Mouse (Mus musculus) MEL (cell line): Measurements from ENCODE around the gene Alox5ap. TPM values are rescaled to one million over a fixed set of nuclear protein-coding genes. Genes with fewer than 3 reads are reported as not detected.

Source experiments
- DNase-seq: peaks from one replicate; pipeline ENCODE4 v3.0.0; 2011; ENCODE audit warnings: low read depth, low spot score
- H3K27ac ChIP-seq: 2 replicates; pipeline ENCODE4 v1.5.1; 2012; ENCODE audit warnings: low read depth, mild to moderate bottlenecking, control low read depth, low read length, moderate library complexity; ENCODE audit not compliant: control insufficient read depth
- H3K27me3 ChIP-seq, 2 experiments: fragments of 150-350 bp in 1 of 2; sonication (generic) in 1 of 2; 2 replicates each; pipeline ENCODE4 v1.6.1; 2012; ENCODE audit warnings: low read length in 2 of 2, mild to moderate bottlenecking in 2 of 2, improper control_type of control experiment in 1 of 2, moderate library complexity in 1 of 2; ENCODE audit not compliant: insufficient read depth in 2 of 2, control insufficient read depth in 1 of 2
- H3K36me3 ChIP-seq, 2 experiments: 2 replicates each; pipeline ENCODE4 v1.6.1; 2012 to 2014; ENCODE audit warnings: low read length in 2 of 2, improper control_type of control experiment in 1 of 2, inconsistent platforms in 1 of 2, mild to moderate bottlenecking in 1 of 2; ENCODE audit not compliant: insufficient read depth in 2 of 2, control insufficient read depth in 1 of 2
- H3K4me1 ChIP-seq, 2 experiments: fragments of 150-350 bp in 1 of 2; sonication (generic) in 1 of 2; 2 replicates each; pipeline ENCODE4 v1.6.1; 2012; ENCODE audit warnings: low read length in 2 of 2, improper control_type of control experiment in 1 of 2, mild to moderate bottlenecking in 1 of 2; ENCODE audit not compliant: insufficient read depth in 2 of 2, control insufficient read depth in 1 of 2
- H3K4me3 ChIP-seq, 2 experiments: fragments of 150-350 bp in 1 of 2; sonication (generic) in 1 of 2; 2 replicates each; pipeline ENCODE4 v1.5.1; 2012; ENCODE audit warnings: low read depth in 2 of 2, low read length in 2 of 2, mild to moderate bottlenecking in 2 of 2, moderate library complexity in 2 of 2, control low read depth in 1 of 2, improper control_type of control experiment in 1 of 2; ENCODE audit not compliant: control insufficient read depth in 1 of 2, insufficient read depth in 1 of 2
- H3K79me2 ChIP-seq: 2 replicates; pipeline ENCODE4 v1.6.1; 2012; ENCODE audit warnings: mild to moderate bottlenecking, low read length, moderate library complexity; ENCODE audit not compliant: control insufficient read depth, poor library complexity, insufficient read depth
- H3K9ac ChIP-seq: 2 replicates; pipeline ENCODE4 v1.6.1; 2012; ENCODE audit warnings: low read depth, mild to moderate bottlenecking, control low read depth, low read length, moderate library complexity; ENCODE audit not compliant: control insufficient read depth, poor library complexity, severe bottlenecking
- H3K9me3 ChIP-seq: fragments of 150-350 bp; sonication (generic); replicated peaks from 2 replicates; pipeline ENCODE4 v1.6.1; 2012; ENCODE audit warnings: mild to moderate bottlenecking, low read length, improper control_type of control experiment, moderate library complexity; ENCODE audit not compliant: insufficient read depth
- BHLHE40 ChIP-seq: IDR thresholded peaks from 2 replicates; pipeline ENCODE4 v1.6.1; 2012; ENCODE audit warnings: low read depth, mild to moderate bottlenecking, inconsistent platforms, low read length, improper control_type of control experiment, borderline replicate concordance
- CHD2 ChIP-seq: IDR thresholded peaks from 2 replicates; pipeline ENCODE4 v1.6.1; 2011; ENCODE audit warnings: low read length, improper control_type of control experiment
- CTCF ChIP-seq, 3 experiments: IDR thresholded peaks in 2 of 3; conservative IDR thresholded peaks in 1 of 3; 2 replicates each; pipeline ENCODE4 v1.5.1; 2011 to 2012; ENCODE audit warnings: low read length in 3 of 3, low read depth in 2 of 3, mild to moderate bottlenecking in 2 of 3, improper control_type of control experiment in 1 of 3, inconsistent platforms in 1 of 3, mixed read lengths in 1 of 3, moderate library complexity in 1 of 3; ENCODE audit not compliant: control insufficient read depth in 1 of 3, insufficient read depth in 1 of 3, poor library complexity in 1 of 3, severe bottlenecking in 1 of 3
- E2F4 ChIP-seq: IDR thresholded peaks from 2 replicates; pipeline ENCODE4 v1.6.1; 2011; ENCODE audit warnings: low read depth, low read length, improper control_type of control experiment, borderline replicate concordance
- ELF1 ChIP-seq: IDR thresholded peaks from 2 replicates; pipeline ENCODE4 v1.6.1; 2014; ENCODE audit warnings: low read depth, mild to moderate bottlenecking, inconsistent platforms, low read length, improper control_type of control experiment, moderate library complexity
- EP300 ChIP-seq, 2 experiments: IDR thresholded peaks; 2 replicates each; pipeline ENCODE4 v1.6.1; 2011; ENCODE audit warnings: improper control_type of control experiment in 2 of 2, low read length in 2 of 2, low read depth in 1 of 2, mild to moderate bottlenecking in 1 of 2
- ETS1 ChIP-seq: IDR thresholded peaks from 2 replicates; pipeline ENCODE4 v1.6.1; 2012; ENCODE audit warnings: low read depth, mild to moderate bottlenecking, inconsistent platforms, low read length, improper control_type of control experiment, moderate library complexity
- GABPA ChIP-seq: IDR thresholded peaks from 2 replicates; pipeline ENCODE4 v1.6.1; 2012; ENCODE audit warnings: low read depth, mild to moderate bottlenecking, inconsistent platforms, low read length, improper control_type of control experiment, moderate library complexity
- GATA1 ChIP-seq: IDR thresholded peaks from 2 replicates; pipeline ENCODE4 v1.6.1; 2011; ENCODE audit warnings: low read depth, low read length, improper control_type of control experiment
- HCFC1 ChIP-seq: IDR thresholded peaks from 2 replicates; pipeline ENCODE4 v1.6.1; 2012; ENCODE audit warnings: low read depth, mild to moderate bottlenecking, inconsistent platforms, low read length, improper control_type of control experiment, moderate library complexity
- JUND ChIP-seq: IDR thresholded peaks from 2 replicates; pipeline ENCODE4 v1.6.1; 2011; ENCODE audit warnings: low read depth, mild to moderate bottlenecking, improper control_type of control experiment, low read length
- MAFK ChIP-seq: IDR thresholded peaks from 2 replicates; pipeline ENCODE4 v1.6.1; 2011; ENCODE audit warnings: low read depth, mild to moderate bottlenecking, low read length, improper control_type of control experiment, borderline replicate concordance
- MAZ ChIP-seq: IDR thresholded peaks from 2 replicates; pipeline ENCODE4 v1.6.1; 2012; ENCODE audit warnings: low read depth, mild to moderate bottlenecking, inconsistent platforms, low read length, improper control_type of control experiment
- MEF2A ChIP-seq: IDR thresholded peaks from 2 replicates; pipeline ENCODE4 v1.6.1; 2014; ENCODE audit warnings: low read depth, mild to moderate bottlenecking, inconsistent platforms, low read length, improper control_type of control experiment; ENCODE audit not compliant: poor library complexity, insufficient replicate concordance, severe bottlenecking; ENCODE audit errors: extremely low read depth
- MXI1 ChIP-seq: IDR thresholded peaks from 2 replicates; pipeline ENCODE4 v1.6.1; 2011; ENCODE audit warnings: mild to moderate bottlenecking, low read depth, low read length, improper control_type of control experiment
- MYC ChIP-seq: IDR thresholded peaks from 2 replicates; pipeline ENCODE4 v1.6.1; 2011; ENCODE audit warnings: low read depth, mild to moderate bottlenecking, low read length, improper control_type of control experiment, moderate library complexity
- NRF1 ChIP-seq: IDR thresholded peaks from 2 replicates; pipeline ENCODE4 v1.6.1; 2014; ENCODE audit warnings: low read depth, mild to moderate bottlenecking, inconsistent platforms, low read length, improper control_type of control experiment, moderate library complexity; ENCODE audit not compliant: poor library complexity, insufficient read depth, severe bottlenecking
- POLR2A ChIP-seq, 2 experiments: IDR thresholded peaks; 2 replicates each; pipeline ENCODE4 v1.6.1; 2011 to 2012; ENCODE audit warnings: low read length in 2 of 2, mild to moderate bottlenecking in 2 of 2, control low read depth in 1 of 2, improper control_type of control experiment in 1 of 2, low read depth in 1 of 2, moderate library complexity in 1 of 2; ENCODE audit not compliant: control insufficient read depth in 1 of 2, insufficient read depth in 1 of 2, poor library complexity in 1 of 2
- POLR2AphosphoS2 ChIP-seq: IDR thresholded peaks from 2 replicates; pipeline ENCODE4 v1.6.1; 2011; ENCODE audit warnings: low read length, improper control_type of control experiment
- RAD21 ChIP-seq: IDR thresholded peaks from 2 replicates; pipeline ENCODE4 v1.6.1; 2011; ENCODE audit warnings: mild to moderate bottlenecking, low read depth, low read length, improper control_type of control experiment
- SIN3A ChIP-seq: IDR thresholded peaks from 2 replicates; pipeline ENCODE4 v1.6.1; 2012; ENCODE audit warnings: low read length, improper control_type of control experiment, inconsistent platforms
- SMC3 ChIP-seq: IDR thresholded peaks from 2 replicates; pipeline ENCODE4 v1.6.1; 2011; ENCODE audit warnings: low read depth, low read length, improper control_type of control experiment
- TBP ChIP-seq: IDR thresholded peaks from 2 replicates; pipeline ENCODE4 v1.8.0; 2011; ENCODE audit warnings: low read depth, low read length, improper control_type of control experiment
- TCF12 ChIP-seq: IDR thresholded peaks from 2 replicates; pipeline ENCODE4 v1.6.1; 2014; ENCODE audit warnings: low read depth, mild to moderate bottlenecking, inconsistent platforms, low read length, improper control_type of control experiment, moderate library complexity
- UBTF ChIP-seq: IDR thresholded peaks from 2 replicates; pipeline ENCODE4 v1.6.1; 2012; ENCODE audit warnings: low read depth, mild to moderate bottlenecking, inconsistent platforms, low read length, improper control_type of control experiment, moderate library complexity, borderline replicate concordance; ENCODE audit not compliant: insufficient read depth
- USF2 ChIP-seq, 2 experiments: IDR thresholded peaks; 2 replicates each; pipeline ENCODE4 v1.6.1; 2011 to 2012; ENCODE audit warnings: improper control_type of control experiment in 2 of 2, low read length in 2 of 2, borderline replicate concordance in 1 of 2, inconsistent platforms in 1 of 2, low read depth in 1 of 2, mild to moderate bottlenecking in 1 of 2; ENCODE audit not compliant: insufficient read depth in 1 of 2
- ZC3H11A ChIP-seq: IDR thresholded peaks from 2 replicates; pipeline ENCODE4 v1.6.1; 2012; ENCODE audit warnings: low read depth, mild to moderate bottlenecking, inconsistent platforms, low read length, improper control_type of control experiment
- ZKSCAN1 ChIP-seq: IDR thresholded peaks from 2 replicates; pipeline ENCODE4 v1.6.1; 2012; ENCODE audit warnings: low read depth, mild to moderate bottlenecking, inconsistent platforms, low read length, improper control_type of control experiment, moderate library complexity
- ZMIZ1 ChIP-seq: IDR thresholded peaks from 2 replicates; pipeline ENCODE4 v1.6.1; 2012; ENCODE audit warnings: low read depth, mild to moderate bottlenecking, inconsistent platforms, low read length, improper control_type of control experiment, moderate library complexity
- ZNF384 ChIP-seq: IDR thresholded peaks from 2 replicates; pipeline ENCODE4 v1.6.1; 2012; ENCODE audit warnings: low read depth, mild to moderate bottlenecking, inconsistent platforms, low read length, improper control_type of control experiment
- polyA plus RNA-seq, 2 experiments: library from polyadenylated mRNA; stranded (reverse) in 1 of 2; unstranded in 1 of 2; fragments of >175 nt in 1 of 2; fragments of >200 nt in 1 of 2; gene quantifications; 2 replicates each; pipeline versions ENCODE4 v1.2.1 to v1.2.4; 2012; ENCODE audit warnings: low replicate concordance in 2 of 2, low read depth in 1 of 2; ENCODE audit not compliant: insufficient read length in 2 of 2, insufficient read depth in 1 of 2, missing spikeins in 1 of 2
- total RNA-seq: library from RNA; depleted of rRNA; stranded (reverse); fragments of 300-350 nt; gene quantifications from 2 replicates; pipeline ENCODE4 v1.2.3, GENCODE M21; 2012

Alox5ap gene
- total and polyA plus RNA-seq, 3 experiments: 56.4 to 157 TPM; not detected in 1

GRCm38 (mm10) chr5:149324739-149325138 lies 60.2 kb downstream of the Alox5ap start:
- Histone ChIP-seq H3K27ac (no peak overlapping the region), H3K9ac (no peak overlapping the region), H3K36me3 (no peaks in the 10 kb centered on the region), H3K9me3 (no peaks in the 10 kb centered on the region), H3K27me3 (peaks cover 9 to 13% of the 10 kb centered on the region in 2 experiments), H3K4me3 (no peak overlapping the region), H3K79me2 (no peaks in the 10 kb centered on the region), H3K4me1 (no peaks in the 10 kb centered on the region)
- no peak for DNase-seq
- no peak for TF ChIP-seq HCFC1
- no peak for TF ChIP-seq UBTF
- TF ChIP-seq POLR2AphosphoS2: no peak
- no peak for TF ChIP-seq SIN3A
- no peak for TF ChIP-seq ETS1
- no peak for TF ChIP-seq EP300 (IDR thresholded peaks at IDR 0.05; ENCODE audit: low read depth in 1 of 2, low read length in 2 of 2)
- no peak for TF ChIP-seq CHD2
- TF ChIP-seq MAZ: no peak
- TF ChIP-seq MYC: no peak
- TF ChIP-seq TCF12: no peak
- no peak for TF ChIP-seq GATA1
- no peak for TF ChIP-seq CTCF (IDR thresholded peaks at IDR 0.05 in 2 of 3, conservative IDR thresholded peaks at IDR 0.05 in 1 of 3; ENCODE audit: control insufficient read depth in 1 of 3, insufficient read depth in 1 of 3, low read depth in 2 of 3, low read length in 3 of 3, poor library complexity in 1 of 3, severe bottlenecking in 1 of 3)
- no peak for TF ChIP-seq MEF2A
- TF ChIP-seq ZKSCAN1: no peak
- TF ChIP-seq GABPA: no peak
- no peak for TF ChIP-seq POLR2A (IDR thresholded peaks at IDR 0.05; ENCODE audit: control insufficient read depth in 1 of 2, insufficient read depth in 1 of 2, low read depth in 1 of 2, low read length in 2 of 2, poor library complexity in 1 of 2)
- no peak for TF ChIP-seq MXI1
- no peak for TF ChIP-seq E2F4
- TF ChIP-seq BHLHE40: no peak
- TF ChIP-seq USF2 (IDR thresholded peaks at IDR 0.05; ENCODE audit: borderline replicate concordance in 1 of 2, insufficient read depth in 1 of 2, low read depth in 1 of 2, low read length in 2 of 2): no peak

- Histone ChIP-seq H3K27me3 (peaks cover 6 to 13% of the 10 kb centered on the region in 2 experiments), H3K9ac (no peak overlapping the region), H3K4me1 (peaks cover 2 to 8% of the 10 kb centered on the region in 2 experiments; a peak in 3 of 4 replicates), H3K27ac (no peak overlapping the region), H3K9me3 (no peaks in the 10 kb centered on the region), H3K36me3 (no peaks in the 10 kb centered on the region), H3K4me3 (no peak overlapping the region), H3K79me2 (no peaks in the 10 kb centered on the region)
- no peak for DNase-seq
- no peak for TF ChIP-seq ELF1
- TF ChIP-seq SMC3: no peak
- TF ChIP-seq ZC3H11A: no peak
- TF ChIP-seq UBTF: no peak
- TF ChIP-seq RAD21: no peak
- no peak for TF ChIP-seq ZNF384
- TF ChIP-seq EP300 (IDR thresholded peaks at IDR 0.05; ENCODE audit: low read depth in 1 of 2, low read length in 2 of 2): no peak
- TF ChIP-seq NRF1: no peak
- TF ChIP-seq MAFK: no peak
- TF ChIP-seq BHLHE40: no peak
- no peak for TF ChIP-seq GATA1
- no peak for TF ChIP-seq TBP
- no peak for TF ChIP-seq POLR2AphosphoS2
- TF ChIP-seq E2F4: no peak
- TF ChIP-seq MEF2A: no peak
- no peak for TF ChIP-seq ZMIZ1
- TF ChIP-seq JUND: no peak
These were observed 64.7 kb downstream of the Alox5ap start for GRCm38 (mm10) chr5:149329098-149329887.
